Mouse (Mus musculus): ENCODE data around the gene Igsf11.

- no peak for TF ChIP-seq CTCF (IDR thresholded peaks at IDR 0.05; ENCODE audit: extremely low read depth, insufficient read depth, low read length)
- no peak for TF ChIP-seq POLR2A (IDR thresholded peaks at IDR 0.05; ENCODE audit: extremely low read depth, insufficient read depth, low read length)
These were observed 68.1 kb downstream of the Igsf11 start for GRCm38 (mm10) chr16:38960550-38960949.

All from cortical plate, adult 2 months (tissue).